Mouse (Mus musculus) hindbrain, postnatal 0 days (tissue): Measurements from ENCODE around the gene Plekhg6. TPM values are rescaled to one million over a fixed set of nuclear protein-coding genes. Genes with fewer than 3 reads are reported as not detected.

Experiments used
- ATAC-seq: fragments of 200-750 bp; cut with Nextera tagmentation; 2 replicates; pipeline ENCODE4 v1.8.0; 2017; ENCODE audit warnings: mild to moderate bottlenecking, moderate TSS enrichment, moderate library complexity
- DNase-seq: peaks from one replicate; pipeline ENCODE4 v3.0.0-alpha.2; 2015; ENCODE audit warnings: low spot score
- H3K27ac ChIP-seq: fragments of 300-500 bp; sonication (generic); 2 replicates; pipeline ENCODE4 v1.5.1; 2014; ENCODE audit warnings: mild to moderate bottlenecking
- H3K27me3 ChIP-seq: fragments of 300-500 bp; sonication (generic); 2 replicates; pipeline ENCODE4 v1.6.1; 2014; ENCODE audit warnings: low read length, mixed read lengths; ENCODE audit not compliant: insufficient read depth
- H3K36me3 ChIP-seq: fragments of 300-500 bp; sonication (generic); 2 replicates; pipeline ENCODE4 v1.6.1; 2014; ENCODE audit warnings: low read length, mixed read lengths; ENCODE audit not compliant: insufficient read depth
- H3K4me1 ChIP-seq: fragments of 300-500 bp; sonication (generic); 2 replicates; pipeline ENCODE4 v1.6.1; 2014; ENCODE audit warnings: antibody characterized with exemption, low read length, mixed read lengths; ENCODE audit not compliant: insufficient read depth
- H3K4me2 ChIP-seq: fragments of 300-500 bp; sonication (generic); 2 replicates; pipeline ENCODE4 v1.6.1; 2014; ENCODE audit warnings: low read depth, mild to moderate bottlenecking, low read length, moderate library complexity, mixed read lengths
- H3K4me3 ChIP-seq: fragments of 300-500 bp; sonication (generic); 2 replicates; pipeline ENCODE4 v1.5.1; 2014; ENCODE audit warnings: low read length
- H3K9ac ChIP-seq: fragments of 300-500 bp; sonication (generic); replicated peaks from 2 replicates; pipeline ENCODE4 v1.6.1; 2014; ENCODE audit warnings: mild to moderate bottlenecking, low read length, moderate library complexity, mixed read lengths
- H3K9me3 ChIP-seq: fragments of 300-500 bp; sonication (generic); 2 replicates; pipeline ENCODE4 v1.6.1; 2016; ENCODE audit warnings: low read length, mixed read lengths
- CTCF ChIP-seq: IDR thresholded peaks from 2 replicates; pipeline ENCODE4 v1.5.1; 2016; ENCODE audit warnings: antibody characterized with exemption, control low read depth, low read depth
- WGBS: fragments of 180-500 bp; shearing (Covaris S2); extraction: QIAGEN DNeasy Blood & Tissue Kit; methylation state at CpG from one replicate; pipeline ENCODE4 v1.1.7; 2014; 5-methylcytosine and 5-hydroxymethylcytosine counted together
- polyA plus RNA-seq: library from polyadenylated mRNA; unstranded; fragments of >200 nt; fragmentation: Nextera tagmentation; extraction: Ambion mirVana; gene quantifications from 2 replicates; pipeline ENCODE4 v1.2.1, GENCODE M21; 2015
- total RNA-seq: library from RNA; depleted of rRNA; stranded (reverse); fragments of >200 nt; gene quantifications from 2 replicates; pipeline ENCODE4 v1.2.3, GENCODE M21; 2014; rRNA removed

Gene Plekhg6
- total and polyA plus RNA-seq, 2 experiments from 2014 or later: 0.68 to 0.74 TPM

- Histone ChIP-seq H3K9me3 (no peaks in the 10 kb centered on the region), H3K4me3 (peak overlapping the region; percentile 34), H3K27ac (no peak overlapping the region), H3K4me2 (peak overlapping the region; percentile 56), H3K27me3 (no peaks in the 10 kb centered on the region), H3K9ac (peak overlapping the region; percentile 59), H3K4me1 (peaks cover 18% of the 10 kb centered on the region), H3K36me3 (no peaks in the 10 kb centered on the region)
- no peak for TF ChIP-seq CTCF
- DNase-seq (no peak), ATAC-seq (peak; percentile 43)
- 39% methylated on average over 7 of the region's 7 CpGs for WGBS
These were observed 66.4 kb downstream of the Plekhg6 start for GRCm38 (mm10) chr6:125314231-125314563.

DNA sequence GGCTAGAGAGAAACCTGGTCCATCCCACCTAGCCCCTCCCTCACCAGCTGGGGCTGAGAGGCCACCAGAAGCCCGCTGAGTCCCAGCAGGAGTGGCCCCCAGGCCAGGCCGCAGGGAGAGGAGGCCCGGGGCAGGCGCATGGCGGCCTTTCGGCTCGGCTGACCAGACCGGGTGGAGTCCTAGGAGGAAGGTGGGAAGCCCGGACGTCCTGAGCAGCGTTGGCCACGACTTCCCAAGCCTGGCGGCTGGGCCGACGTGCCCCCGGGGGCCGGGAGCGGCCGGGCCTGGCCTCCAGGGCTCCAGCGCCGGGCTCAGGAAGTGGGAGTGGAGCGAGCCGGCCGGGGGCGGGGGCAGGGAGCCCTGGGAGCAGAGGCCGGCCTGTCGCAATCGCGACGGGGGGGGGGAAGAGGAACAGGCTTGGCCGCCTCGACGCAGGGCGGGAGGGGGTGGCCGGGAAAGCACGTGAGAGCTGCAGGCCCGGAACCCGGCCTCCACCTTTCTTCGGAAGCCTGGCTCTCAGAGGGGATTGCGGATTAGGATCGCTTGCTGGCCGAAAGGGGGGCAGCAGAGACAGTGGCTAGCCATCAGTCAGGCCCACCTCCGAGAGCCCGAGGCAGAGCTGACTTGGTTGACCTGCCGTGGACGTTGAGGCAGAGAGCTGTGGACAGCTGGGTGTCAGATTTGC lies 66.9 kb downstream of the Plekhg6 start, which contains the start of gene Ltbr:
Ltbr (minus strand) TSS at position 340 of the 685 bp plus-strand sequence.
- H3K27me3 ChIP-seq: no peaks in the 10 kb centered on the region
- no peaks in the 10 kb centered on the region for H3K36me3 ChIP-seq
- peak; percentile 85 for ATAC-seq
- peak within 1 kb of the TSS; percentile 34 for H3K4me3 ChIP-seq
- peak within 1 kb of the TSS; percentile 3; the same call in 1 of the 2 replicates for H3K27ac ChIP-seq
- DNase-seq: peak; percentile 70
- TF ChIP-seq CTCF: no peak
- no peaks in the 10 kb centered on the region for H3K9me3 ChIP-seq
- 5% methylated on average over 36 of the region's 46 CpGs for WGBS
- peak within 1 kb of the TSS; percentile 56 for H3K4me2 ChIP-seq
- peak within 1 kb of the TSS; percentile 59 for H3K9ac ChIP-seq
- H3K4me1 ChIP-seq: peaks cover 18% of the 10 kb centered on the region

Other genes with a start within 250 kb of the Plekhg6 start
- 33.9 and 34.2 TPM in 2 replicates for gene Nop2, start 248.9 kb downstream of the Plekhg6 start, total RNA-seq
- gene Nop2, start 248.9 kb downstream of the Plekhg6 start, polyA plus RNA-seq: 37.3 and 38.8 TPM in 2 replicates
- gene Iffo1, start 235.6 kb downstream of the Plekhg6 start, total RNA-seq: 29.1 and 30.5 TPM in 2 replicates
- gene Iffo1, start 235.6 kb downstream of the Plekhg6 start, polyA plus RNA-seq: 20.3 and 20.6 TPM in 2 replicates
- 2,711 and 2,736 TPM in 2 replicates for gene Gapdh, start 214.3 kb downstream of the Plekhg6 start, total RNA-seq
- gene Gapdh, start 214.3 kb downstream of the Plekhg6 start, polyA plus RNA-seq: 1,874 and 1,919 TPM in 2 replicates
- gene Ncapd2, start 189.1 kb downstream of the Plekhg6 start, total RNA-seq: 47.1 and 56.3 TPM in 2 replicates
- gene Ncapd2, start 189.1 kb downstream of the Plekhg6 start, polyA plus RNA-seq: 30.3 and 34.1 TPM in 2 replicates
- gene Mrpl51, start 189.0 kb downstream of the Plekhg6 start, total RNA-seq: 20.6 and 40.3 TPM in 2 replicates
- 159 and 163 TPM in 2 replicates for gene Mrpl51, start 189.0 kb downstream of the Plekhg6 start, polyA plus RNA-seq
- 74.6 and 85.3 TPM in 2 replicates for gene Vamp1, start 165.2 kb downstream of the Plekhg6 start, total RNA-seq
- 73.0 and 74.6 TPM in 2 replicates for gene Vamp1, start 165.2 kb downstream of the Plekhg6 start, polyA plus RNA-seq
- 4.5 and 7.0 TPM in 2 replicates for gene Tapbpl, start 148.9 kb downstream of the Plekhg6 start, total RNA-seq
- gene Tapbpl, start 148.9 kb downstream of the Plekhg6 start, polyA plus RNA-seq: 7.0 and 7.8 TPM in 2 replicates
- 0.79 TPM in 1 of 2 replicates, not detected in the other for gene Cd27, start 143.8 kb downstream of the Plekhg6 start, total RNA-seq
- gene Cd27, start 143.8 kb downstream of the Plekhg6 start, polyA plus RNA-seq: 0.29 and 0.71 TPM in 2 replicates
- gene Tuba3a, start 94.8 kb downstream of the Plekhg6 start, total RNA-seq: not detected in 2 replicates
- gene Tuba3a, start 94.8 kb downstream of the Plekhg6 start, polyA plus RNA-seq: not detected in 2 replicates
- 31.6 and 34.4 TPM in 2 replicates for gene Ltbr, start 66.9 kb downstream of the Plekhg6 start, total RNA-seq
- 17.5 and 18.1 TPM in 2 replicates for gene Ltbr, start 66.9 kb downstream of the Plekhg6 start, polyA plus RNA-seq
- gene Scnn1a, start 60.1 kb downstream of the Plekhg6 start, total RNA-seq: 1.7 and 3.0 TPM in 2 replicates
- gene Scnn1a, start 60.1 kb downstream of the Plekhg6 start, polyA plus RNA-seq: 1.00 and 1.2 TPM in 2 replicates
- 12.2 and 18.0 TPM in 2 replicates for gene Tnfrsf1a, start 31.4 kb downstream of the Plekhg6 start, total RNA-seq
- gene Tnfrsf1a, start 31.4 kb downstream of the Plekhg6 start, polyA plus RNA-seq: 15.5 and 16.3 TPM in 2 replicates
- gene Cd9, start 114.0 kb upstream of the Plekhg6 start, total RNA-seq: 62.5 and 80.5 TPM in 2 replicates
- gene Cd9, start 114.0 kb upstream of the Plekhg6 start, polyA plus RNA-seq: 158 and 183 TPM in 2 replicates
- 29.5 and 30.0 TPM in 2 replicates for gene Vwf, start 166.0 kb upstream of the Plekhg6 start, total RNA-seq
- 11.2 and 17.2 TPM in 2 replicates for gene Vwf, start 166.0 kb upstream of the Plekhg6 start, polyA plus RNA-seq